Mouse (Mus musculus) lung, postnatal 0 days (tissue): ENCODE results near the gene Celf2.

Experiments
- CTCF ChIP-seq: IDR thresholded peaks from 2 replicates; pipeline ENCODE4 v1.5.1; 2016; ENCODE audit warnings: antibody characterized with exemption, mild to moderate bottlenecking
- EP300 ChIP-seq: IDR thresholded peaks from 2 replicates; pipeline ENCODE4 v1.6.1; 2016; ENCODE audit warnings: antibody characterized with exemption, mild to moderate bottlenecking, control low read depth

- TF ChIP-seq EP300: no peak
- no peak for TF ChIP-seq CTCF
These were observed 181.1 kb downstream of the Celf2 start for GRCm38 (mm10) chr2:7328018-7328899.
